In genomic region chr5:5300290-5300689, GRCm38 (mm10) we compare ENCODE assay signal across 26 mouse cellular contexts.
DNase-seq lines count a peak whose midpoint lies in the region; ATAC-seq and TF ChIP-seq lines count a peak whose summit lies in the region.
"Had no signal": no experiment of that assay in that cellular context is flagged by ENCODE, and none has a peak within 500 bp of the region (broad histone marks: within the 10 kb centered on the region; RNA-seq: fewer than 3 reads in every experiment).

No protein-coding gene starts in this region.

- no peak overlapping the region for H3K4me2 ChIP-seq in midbrain, embryonic 11.5 days
- H3K4me2 ChIP-seq in liver, postnatal 0 days (ENCODE audit: low read depth, low read length): no peak overlapping the region
- H3K4me2 ChIP-seq in stomach, postnatal 0 days (replicated peaks; ENCODE audit: low read depth): no peak overlapping the region
- H3K4me2 ChIP-seq: embryonic facial prominence, embryonic 12.5 days; heart, embryonic 12.5 days; hindbrain, embryonic 15.5 days; kidney, embryonic 15.5 days had no signal

- 59% methylated on average over 1 of the region's 1 CpGs for WGBS in midbrain, embryonic 11.5 days
- 73% methylated on average over 1 of the region's 1 CpGs for WGBS in midbrain, embryonic 10.5 days
- WGBS in liver, postnatal 0 days (ENCODE audit: insufficient replicate concordance): 39% methylated on average over 1 of the region's 1 CpGs
- WGBS in stomach, postnatal 0 days: 26% methylated on average over 1 of the region's 1 CpGs

- no peaks in the 10 kb centered on the region for H3K9me3 ChIP-seq in midbrain, embryonic 11.5 days (ENCODE audit: control insufficient read depth, low read length)
- no peaks in the 10 kb centered on the region for H3K9me3 ChIP-seq in midbrain, embryonic 10.5 days (replicated peaks)
- no peaks in the 10 kb centered on the region for H3K9me3 ChIP-seq in liver, postnatal 0 days (ENCODE audit: low read length)
- H3K9me3 ChIP-seq in stomach, postnatal 0 days (ENCODE audit: control insufficient read depth, low read length): no peaks in the 10 kb centered on the region
- H3K9me3 ChIP-seq: embryonic facial prominence, embryonic 12.5 days; G1E; heart, embryonic 12.5 days; hindbrain, embryonic 15.5 days; kidney, embryonic 15.5 days had no signal

- ATAC-seq in midbrain, embryonic 11.5 days (ENCODE audit: low FRiP score): peak; percentile 69
- peak; percentile 78 for ATAC-seq in liver, postnatal 0 days
- ATAC-seq in stomach, postnatal 0 days (ENCODE audit: low FRiP score, low TSS enrichment): peak; percentile 94
- ATAC-seq: forebrain, postnatal 0 days had no signal

- no peaks in the 10 kb centered on the region for H3K27me3 ChIP-seq in midbrain, embryonic 11.5 days (ENCODE audit: control insufficient read depth, insufficient read depth, low read length)
- no peaks in the 10 kb centered on the region for H3K27me3 ChIP-seq in midbrain, embryonic 10.5 days (ENCODE audit: low read depth, poor library complexity, severe bottlenecking)
- no peaks in the 10 kb centered on the region for H3K27me3 ChIP-seq in liver, postnatal 0 days (ENCODE audit: insufficient read depth, low read length)
- no peaks in the 10 kb centered on the region for H3K27me3 ChIP-seq in stomach, postnatal 0 days (ENCODE audit: control insufficient read depth, insufficient read depth, low read length)
- H3K27me3 ChIP-seq: CH12.LX; embryonic facial prominence, embryonic 12.5 days; heart, embryonic 12.5 days; hindbrain, embryonic 15.5 days; kidney, embryonic 15.5 days had no signal

- peak; percentile 70 for DNase-seq in midbrain, embryonic 11.5 days (ENCODE audit: low spot score, missing footprints)
- no peak for DNase-seq in midbrain, embryonic 10.5 days (ENCODE audit: low spot score)
- peak; percentile 23 for DNase-seq in urinary bladder, postnatal 14 days (ENCODE audit: low spot score)
- no peak for DNase-seq in urinary bladder, adult 2 months (ENCODE audit: low spot score)
- DNase-seq in liver, postnatal 0 days: no peak
- DNase-seq in stomach, postnatal 0 days (ENCODE audit: low spot score): peak; percentile 70
- no peak for DNase-seq in adipocyte (ENCODE audit: low spot score)
- DNase-seq in heart, postnatal 36 days: no peak
- DNase-seq: adrenal gland, postnatal 10 days; B cell, adult 2 months; cerebellum, adult 2 months; cerebellum, postnatal 25 days; forebrain, postnatal 0 days; gastrocnemius, postnatal 14 days; heart, postnatal 10 days; kidney, adult 11 months; kidney, postnatal 36 days; lung, postnatal 14 days; thymus, adult 2 months had no signal

- H3K4me3 ChIP-seq in midbrain, embryonic 11.5 days (ENCODE audit: low read depth, low read length): no peak overlapping the region
- no peak overlapping the region for H3K4me3 ChIP-seq in midbrain, embryonic 10.5 days
- no peak overlapping the region for H3K4me3 ChIP-seq in liver, postnatal 0 days (ENCODE audit: low read depth, low read length)
- H3K4me3 ChIP-seq in stomach, postnatal 0 days (ENCODE audit: low read depth, low read length): no peak overlapping the region
- H3K4me3 ChIP-seq: embryonic facial prominence, embryonic 12.5 days; heart, embryonic 12.5 days; hindbrain, embryonic 15.5 days; kidney, embryonic 15.5 days; myocyte had no signal

- TF ChIP-seq EP300 in liver, postnatal 0 days (IDR thresholded peaks at IDR 0.05; ENCODE audit: low read depth): no peak
- TF ChIP-seq EP300 in stomach, postnatal 0 days (optimal IDR thresholded peaks at IDR 0.05): no peak

- TF ChIP-seq CTCF in liver, postnatal 0 days (IDR thresholded peaks at IDR 0.05; ENCODE audit: low read depth): no peak
- TF ChIP-seq CTCF in stomach, postnatal 0 days (IDR thresholded peaks at IDR 0.05; ENCODE audit: low read depth): no peak

- intact Hi-C loops in heart, postnatal 36 days (cut with DNase I): no loop called here

- H3K4me1 ChIP-seq in midbrain, embryonic 11.5 days (ENCODE audit: control insufficient read depth, insufficient read depth, low read length): no peaks in the 10 kb centered on the region
- no peaks in the 10 kb centered on the region; the same call in none of the 2 replicates for H3K4me1 ChIP-seq in midbrain, embryonic 10.5 days
- no peaks in the 10 kb centered on the region for H3K4me1 ChIP-seq in liver, postnatal 0 days (ENCODE audit: insufficient read depth)
- no peaks in the 10 kb centered on the region for H3K4me1 ChIP-seq in stomach, postnatal 0 days (replicated peaks; ENCODE audit: control insufficient read depth, insufficient read depth)
- H3K4me1 ChIP-seq: embryonic facial prominence, embryonic 12.5 days; hindbrain, embryonic 15.5 days; kidney, embryonic 15.5 days had no signal

- H3K9ac ChIP-seq in midbrain, embryonic 11.5 days (ENCODE audit: low read length): no peak overlapping the region
- no peak overlapping the region for H3K9ac ChIP-seq in liver, postnatal 0 days (replicated peaks)
- no peak overlapping the region for H3K9ac ChIP-seq in stomach, postnatal 0 days (ENCODE audit: low read length)
- H3K9ac ChIP-seq: embryonic facial prominence, embryonic 12.5 days; forebrain, postnatal 0 days; heart, embryonic 12.5 days; hindbrain, embryonic 15.5 days; kidney, embryonic 15.5 days had no signal

- no peak overlapping the region for H3K27ac ChIP-seq in midbrain, embryonic 11.5 days (ENCODE audit: low read depth, low read length)
- H3K27ac ChIP-seq in midbrain, embryonic 10.5 days (replicated peaks): no peak overlapping the region
- no peak overlapping the region for H3K27ac ChIP-seq in liver, postnatal 0 days (ENCODE audit: low read depth)
- H3K27ac ChIP-seq in stomach, postnatal 0 days (replicated peaks): no peak overlapping the region
- H3K27ac ChIP-seq: embryonic facial prominence, embryonic 12.5 days; hindbrain, embryonic 15.5 days; kidney, embryonic 15.5 days had no signal

- no peaks in the 10 kb centered on the region for H3K36me3 ChIP-seq in midbrain, embryonic 11.5 days (ENCODE audit: control insufficient read depth, insufficient read depth, low read length)
- no peaks in the 10 kb centered on the region for H3K36me3 ChIP-seq in midbrain, embryonic 10.5 days
- no peaks in the 10 kb centered on the region for H3K36me3 ChIP-seq in liver, postnatal 0 days (replicated peaks; ENCODE audit: insufficient read depth, low read length)
- H3K36me3 ChIP-seq in stomach, postnatal 0 days (ENCODE audit: control insufficient read depth, insufficient read depth, low read length): no peaks in the 10 kb centered on the region
- H3K36me3 ChIP-seq: G1E; heart, embryonic 12.5 days; hindbrain, embryonic 15.5 days; kidney, embryonic 15.5 days had no signal

Comparison
In these comparisons a context has a peak if more than half of its experiments do, and no peak if none do; other contexts are left out.
1. DNase-seq: peak in midbrain, embryonic 11.5 days (single experiment), urinary bladder, postnatal 14 days (single experiment) and stomach, postnatal 0 days (single experiment); none in midbrain, embryonic 10.5 days (single experiment), urinary bladder, adult 2 months (single experiment), liver, postnatal 0 days (single experiment), adipocyte (single experiment) and heart, postnatal 36 days (0 of 2).
2. Peak in every context shown above with its lines, with median percentiles within 50 percentile points of each other: ATAC-seq.